Mouse (Mus musculus) hindbrain, embryonic 12.5 days (tissue): ENCODE measurements around the gene Msi2. TPM values are rescaled to one million over a fixed set of nuclear protein-coding genes. Genes with fewer than 3 reads are reported as not detected.

ENCODE experiments used
- ATAC-seq: fragments of 200-750 bp; cut with Nextera tagmentation; 2 replicates; pipeline ENCODE4 v1.8.0; 2017; ENCODE audit warnings: moderate TSS enrichment; ENCODE audit not compliant: low FRiP score
- H3K27ac ChIP-seq: fragments of 300-500 bp; sonication (generic); 2 replicates; pipeline ENCODE4 v1.5.1; 2016; ENCODE audit warnings: mild to moderate bottlenecking
- H3K27me3 ChIP-seq: fragments of 300-500 bp; sonication (generic); 2 replicates; pipeline ENCODE4 v1.6.1; 2016; ENCODE audit warnings: mild to moderate bottlenecking
- H3K36me3 ChIP-seq: fragments of 300-500 bp; sonication (generic); 2 replicates; pipeline ENCODE4 v1.6.1; 2016; ENCODE audit warnings: mild to moderate bottlenecking
- H3K4me1 ChIP-seq: fragments of 300-500 bp; sonication (generic); 2 replicates; pipeline ENCODE4 v1.6.1; 2016
- H3K4me2 ChIP-seq: fragments of 300-500 bp; sonication (generic); replicated peaks from 2 replicates; pipeline ENCODE4 v1.6.1; 2016; ENCODE audit warnings: mild to moderate bottlenecking
- H3K4me3 ChIP-seq: fragments of 300-500 bp; sonication (generic); 2 replicates; pipeline ENCODE4 v1.5.1; 2016; ENCODE audit warnings: mild to moderate bottlenecking
- H3K9ac ChIP-seq: fragments of 300-500 bp; sonication (generic); 2 replicates; pipeline ENCODE4 v1.6.1; 2016; ENCODE audit warnings: mild to moderate bottlenecking, moderate library complexity
- H3K9me3 ChIP-seq: fragments of 300-500 bp; sonication (generic); replicated peaks from 2 replicates; pipeline ENCODE4 v1.6.1; 2016; ENCODE audit warnings: mild to moderate bottlenecking
- WGBS: fragments of 180-500 bp; shearing (Covaris S2); methylation state at CpG from one replicate; pipeline ENCODE4 v1.1.7; 2016; 5-methylcytosine and 5-hydroxymethylcytosine counted together
- polyA plus RNA-seq: library from polyadenylated mRNA; unstranded; fragments of >200 nt; fragmentation: Nextera tagmentation; extraction: Ambion mirVana; gene quantifications from 2 replicates; pipeline ENCODE4 v1.2.1, GENCODE M21; 2016

The Msi2 gene
- polyA plus RNA-seq, 1 experiment from 2014 or later, result 35.9 TPM

GRCm38 (mm10) chr11:88628676-88629075 lies 89.6 kb downstream of the Msi2 start:
- Histone ChIP-seq H3K27me3 (no peaks in the 10 kb centered on the region), H3K4me1 (peaks cover 70% of the 10 kb centered on the region), H3K9ac (no peak overlapping the region), H3K27ac (0 out of 2 replicates have a peak overlapping the region, but pooled peaks have one; percentile 23), H3K9me3 (no peaks in the 10 kb centered on the region), H3K36me3 (no peaks in the 10 kb centered on the region), H3K4me3 (no peak overlapping the region), H3K4me2 (no peak overlapping the region)
- no peak for ATAC-seq
- WGBS, result 88% methylated on average over 3 of the region's 3 CpGs

GRCm38 (mm10) chr11:88627327-88627726 lies 91.0 kb downstream of the Msi2 start:
- H3K4me3 ChIP-seq, result no peak overlapping the region
- H3K27me3 ChIP-seq, result no peaks in the 10 kb centered on the region
- no peaks in the 10 kb centered on the region for H3K9me3 ChIP-seq
- WGBS, result 56% methylated on average over 7 of the region's 7 CpGs
- no peak overlapping the region for H3K4me2 ChIP-seq
- no peak for ATAC-seq
- no peak overlapping the region for H3K9ac ChIP-seq
- peaks cover 80% of the 10 kb centered on the region for H3K4me1 ChIP-seq
- no peaks in the 10 kb centered on the region for H3K36me3 ChIP-seq
- H3K27ac ChIP-seq, result 0 out of 2 replicates have a peak overlapping the region, but pooled peaks have one; percentile 13

DNA sequence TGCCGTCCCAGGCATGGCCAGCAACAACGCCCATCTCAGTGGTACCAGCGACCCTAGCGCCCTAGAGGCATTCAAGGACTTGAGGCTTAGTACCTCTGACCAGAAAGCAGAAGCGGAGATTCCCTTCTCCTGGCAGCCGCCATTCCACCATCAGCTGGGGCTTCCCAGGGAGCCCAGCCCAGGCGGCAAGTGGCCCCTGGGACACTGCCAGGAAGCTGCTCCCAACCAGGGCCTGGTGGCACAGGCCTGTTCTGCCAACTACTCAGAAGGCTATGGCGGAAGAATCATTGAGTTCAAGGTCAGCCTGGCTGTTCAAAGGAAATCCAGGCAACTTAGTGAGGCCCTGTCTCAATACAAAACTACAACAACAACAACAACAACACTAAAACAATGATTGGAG lies 91.7 kb downstream of the Msi2 start:
- H3K9me3 ChIP-seq, result no peaks in the 10 kb centered on the region
- no peak overlapping the region for H3K9ac ChIP-seq
- no peaks in the 10 kb centered on the region for H3K36me3 ChIP-seq
- H3K4me2 ChIP-seq, result no peak overlapping the region
- no peak for ATAC-seq
- H3K4me3 ChIP-seq, result no peak overlapping the region
- H3K27me3 ChIP-seq, result no peaks in the 10 kb centered on the region
- 72% methylated on average over 8 of the region's 8 CpGs for WGBS
- H3K4me1 ChIP-seq, result peaks cover 80% of the 10 kb centered on the region
- H3K27ac ChIP-seq, result peak overlapping the region; percentile 13; the same call in 1 of the 2 replicates

DNA sequence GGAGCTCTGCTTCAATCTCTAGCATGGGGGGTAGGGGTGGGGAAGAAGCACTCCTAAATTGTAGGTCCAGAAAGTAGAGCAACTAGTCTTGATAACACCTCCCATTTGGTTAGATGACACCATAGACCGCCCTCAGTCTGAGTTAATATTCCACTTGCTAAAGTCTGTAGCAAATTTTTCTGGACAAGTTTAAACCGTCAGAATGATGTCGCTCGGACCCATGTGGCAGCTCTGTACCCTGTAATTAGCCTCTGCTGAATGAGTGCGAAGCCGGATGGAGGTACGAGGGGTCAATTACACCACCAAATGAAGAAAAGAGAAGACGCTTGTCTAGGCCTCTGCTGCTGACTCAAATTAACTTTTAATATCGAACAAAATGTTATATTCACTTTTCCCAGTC lies 92.3 kb downstream of the Msi2 start:
- no peak for ATAC-seq
- 75% methylated on average over 9 of the region's 9 CpGs for WGBS
- Histone ChIP-seq H3K4me1 (peaks cover 82% of the 10 kb centered on the region), H3K4me2 (no peak overlapping the region), H3K9ac (no peak overlapping the region), H3K27ac (peak overlapping the region; percentile 35; the same call in 1 of the 2 replicates), H3K9me3 (no peaks in the 10 kb centered on the region), H3K36me3 (no peaks in the 10 kb centered on the region), H3K4me3 (no peak overlapping the region), H3K27me3 (no peaks in the 10 kb centered on the region)

GRCm38 (mm10) chr11:88625063-88625462 lies 93.2 kb downstream of the Msi2 start:
- Histone ChIP-seq H3K27ac (no peak overlapping the region), H3K36me3 (no peaks in the 10 kb centered on the region), H3K9me3 (no peaks in the 10 kb centered on the region), H3K4me1 (peaks cover 80% of the 10 kb centered on the region), H3K9ac (no peak overlapping the region), H3K4me2 (no peak overlapping the region), H3K27me3 (no peaks in the 10 kb centered on the region), H3K4me3 (no peak overlapping the region)
- WGBS, result 81% methylated on average over 14 of the region's 14 CpGs
- no peak for ATAC-seq

GRCm38 (mm10) chr11:88624627-88625026 lies 93.7 kb downstream of the Msi2 start:
- Histone ChIP-seq H3K36me3 (no peaks in the 10 kb centered on the region), H3K27ac (no peak overlapping the region), H3K27me3 (no peaks in the 10 kb centered on the region), H3K9ac (no peak overlapping the region), H3K9me3 (no peaks in the 10 kb centered on the region), H3K4me3 (no peak overlapping the region), H3K4me1 (peaks cover 82% of the 10 kb centered on the region), H3K4me2 (no peak overlapping the region)
- 79% methylated on average over 6 of the region's 6 CpGs for WGBS
- ATAC-seq, result no peak

DNA sequence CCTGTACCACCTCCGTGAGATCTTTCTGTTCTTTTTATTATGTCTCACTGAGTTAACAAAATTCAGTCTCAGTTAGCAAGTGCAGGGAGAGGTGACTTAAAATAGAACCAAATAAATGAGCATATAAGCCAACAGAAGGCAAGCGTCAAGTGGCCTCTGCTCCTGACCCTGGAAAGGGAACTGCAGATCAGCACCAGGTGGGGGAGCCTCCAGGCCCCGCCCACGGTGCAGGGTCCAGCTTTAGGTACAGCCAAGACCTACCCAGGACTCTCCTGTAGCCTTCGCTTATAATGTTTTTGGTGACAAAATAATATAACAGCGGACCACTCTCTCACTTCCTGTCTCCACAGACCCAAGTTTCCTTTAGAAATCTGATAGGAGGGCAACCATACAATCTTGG lies 94.6 kb downstream of the Msi2 start:
- Histone ChIP-seq H3K27ac (no peak overlapping the region), H3K9me3 (no peaks in the 10 kb centered on the region), H3K9ac (no peak overlapping the region), H3K4me1 (peaks cover 82% of the 10 kb centered on the region), H3K36me3 (no peaks in the 10 kb centered on the region), H3K4me3 (no peak overlapping the region), H3K4me2 (no peak overlapping the region), H3K27me3 (no peaks in the 10 kb centered on the region)
- WGBS, result 79% methylated on average over 6 of the region's 6 CpGs
- no peak for ATAC-seq

DNA sequence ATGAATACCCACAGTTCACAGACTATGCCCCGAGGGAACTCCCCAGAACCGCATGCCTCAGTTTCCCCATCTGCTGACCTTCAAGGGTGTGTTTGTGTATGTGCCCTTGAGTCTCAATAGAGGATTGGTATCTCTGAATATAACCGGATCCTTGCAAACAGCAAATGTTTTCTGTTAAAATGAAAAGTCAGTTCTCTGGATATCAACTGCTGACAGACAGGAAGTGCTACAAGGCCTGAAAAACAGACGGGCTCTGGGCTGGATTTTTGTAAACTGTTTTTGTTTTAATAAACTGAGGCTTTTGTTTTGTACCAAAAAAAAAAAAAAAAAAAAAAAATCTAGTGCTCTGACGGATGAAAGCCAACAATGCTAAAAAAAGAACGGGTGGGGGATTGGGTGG lies 95.8 kb downstream of the Msi2 start:
- H3K27ac ChIP-seq, result peak overlapping the region; percentile 44; the same call in 1 of the 2 replicates
- no peak overlapping the region for H3K4me3 ChIP-seq
- no peaks in the 10 kb centered on the region for H3K36me3 ChIP-seq
- H3K4me1 ChIP-seq, result peaks cover 82% of the 10 kb centered on the region
- WGBS, result 51% methylated on average over 6 of the region's 6 CpGs
- ATAC-seq, result no peak
- H3K9me3 ChIP-seq, result no peaks in the 10 kb centered on the region
- H3K27me3 ChIP-seq, result no peaks in the 10 kb centered on the region
- no peak overlapping the region for H3K9ac ChIP-seq
- no peak overlapping the region for H3K4me2 ChIP-seq

GRCm38 (mm10) chr11:88621789-88622188 lies 96.5 kb downstream of the Msi2 start:
- Histone ChIP-seq H3K36me3 (no peaks in the 10 kb centered on the region), H3K4me3 (no peak overlapping the region), H3K27ac (0 out of 2 replicates have a peak overlapping the region, but pooled peaks have one; percentile 44), H3K4me2 (no peak overlapping the region), H3K27me3 (no peaks in the 10 kb centered on the region), H3K4me1 (peaks cover 77% of the 10 kb centered on the region), H3K9me3 (no peaks in the 10 kb centered on the region), H3K9ac (no peak overlapping the region)
- WGBS, result 76% methylated on average over 4 of the region's 4 CpGs
- no peak for ATAC-seq

GRCm38 (mm10) chr11:88620158-88620973 lies 97.9 kb downstream of the Msi2 start:
- Histone ChIP-seq H3K36me3 (no peaks in the 10 kb centered on the region), H3K27me3 (no peaks in the 10 kb centered on the region), H3K9ac (no peak overlapping the region), H3K4me1 (peaks cover 66% of the 10 kb centered on the region), H3K4me2 (no peak overlapping the region), H3K4me3 (no peak overlapping the region), H3K9me3 (no peaks in the 10 kb centered on the region), H3K27ac (peak overlapping the region; percentile 62)
- WGBS, result 17% methylated on average over 15 of the region's 15 CpGs
- ATAC-seq, result no peak

DNA sequence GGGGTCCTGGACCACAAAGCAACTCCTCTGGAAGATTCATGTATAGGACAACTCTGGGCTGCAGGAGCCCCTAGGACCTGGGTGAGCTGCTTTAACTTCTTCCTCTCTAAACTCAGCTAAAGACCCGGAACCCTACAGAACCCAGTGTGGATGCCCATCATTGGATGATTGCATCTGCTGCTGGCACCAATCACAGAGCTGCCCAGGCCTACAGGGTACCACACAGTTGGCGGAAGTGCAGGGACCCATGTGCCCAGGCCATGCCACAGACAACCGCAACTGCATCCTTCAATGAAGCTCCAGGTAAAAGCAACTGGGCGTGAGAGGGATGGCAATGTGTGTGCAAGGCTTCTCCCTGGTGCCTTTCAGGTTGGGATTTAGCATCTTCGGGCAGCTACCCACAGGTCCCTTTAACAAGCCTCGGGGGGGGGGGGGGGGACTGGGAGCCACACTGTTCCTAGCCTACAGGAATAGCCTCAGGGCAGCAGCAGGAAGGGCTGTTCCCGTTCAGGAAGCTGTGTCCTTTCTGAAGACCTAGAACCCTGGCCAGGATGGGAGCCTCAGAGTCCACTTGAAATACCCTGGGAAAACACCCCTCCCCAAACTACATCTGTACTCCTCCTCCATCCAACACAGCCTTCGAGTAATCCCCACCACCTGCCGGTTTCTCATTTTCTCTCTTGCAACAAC lies 98.7 kb downstream of the Msi2 start:
- H3K4me3 ChIP-seq, result no peak overlapping the region
- H3K27me3 ChIP-seq, result no peaks in the 10 kb centered on the region
- no peak overlapping the region for H3K9ac ChIP-seq
- peak overlapping the region; percentile 62 for H3K27ac ChIP-seq
- H3K4me2 ChIP-seq, result no peak overlapping the region
- peaks cover 66% of the 10 kb centered on the region for H3K4me1 ChIP-seq
- no peaks in the 10 kb centered on the region for H3K36me3 ChIP-seq
- WGBS, result 62% methylated on average over 9 of the region's 9 CpGs
- H3K9me3 ChIP-seq, result no peaks in the 10 kb centered on the region
- no peak for ATAC-seq

GRCm38 (mm10) chr11:88618732-88619309 lies 99.5 kb downstream of the Msi2 start:
- Histone ChIP-seq H3K27me3 (no peaks in the 10 kb centered on the region), H3K36me3 (no peaks in the 10 kb centered on the region), H3K9ac (no peak overlapping the region), H3K27ac (peak overlapping the region; percentile 62; the same call in 1 of the 2 replicates), H3K4me1 (peaks cover 65% of the 10 kb centered on the region), H3K4me2 (no peak overlapping the region), H3K4me3 (no peak overlapping the region), H3K9me3 (no peaks in the 10 kb centered on the region)
- WGBS, result 30% methylated on average over 9 of the region's 9 CpGs
- peak; percentile 35 for ATAC-seq
